Mouse (Mus musculus) bone marrow, adult 2 months (tissue): ENCODE measurements at regions not wholly inside any gene's neighbourhood (a gene's known extent, or its start where the extent isn't known, plus 50 kb on each side); places are given as distances from the start of the nearest gene placed in this dataset.

Experiments used
- CTCF ChIP-seq: fragments of 200-500 bp; IDR thresholded peaks from 2 replicates; pipeline ENCODE4 v1.5.1; 2011; ENCODE audit warnings: low read length, control low read depth; ENCODE audit not compliant: control insufficient read depth, insufficient read depth
- POLR2A ChIP-seq: fragments of 200-500 bp; IDR thresholded peaks from 2 replicates; pipeline ENCODE4 v1.6.1; 2011; ENCODE audit warnings: low read depth, mild to moderate bottlenecking, control low read depth, low read length, borderline replicate concordance; ENCODE audit not compliant: control insufficient read depth

DNA sequence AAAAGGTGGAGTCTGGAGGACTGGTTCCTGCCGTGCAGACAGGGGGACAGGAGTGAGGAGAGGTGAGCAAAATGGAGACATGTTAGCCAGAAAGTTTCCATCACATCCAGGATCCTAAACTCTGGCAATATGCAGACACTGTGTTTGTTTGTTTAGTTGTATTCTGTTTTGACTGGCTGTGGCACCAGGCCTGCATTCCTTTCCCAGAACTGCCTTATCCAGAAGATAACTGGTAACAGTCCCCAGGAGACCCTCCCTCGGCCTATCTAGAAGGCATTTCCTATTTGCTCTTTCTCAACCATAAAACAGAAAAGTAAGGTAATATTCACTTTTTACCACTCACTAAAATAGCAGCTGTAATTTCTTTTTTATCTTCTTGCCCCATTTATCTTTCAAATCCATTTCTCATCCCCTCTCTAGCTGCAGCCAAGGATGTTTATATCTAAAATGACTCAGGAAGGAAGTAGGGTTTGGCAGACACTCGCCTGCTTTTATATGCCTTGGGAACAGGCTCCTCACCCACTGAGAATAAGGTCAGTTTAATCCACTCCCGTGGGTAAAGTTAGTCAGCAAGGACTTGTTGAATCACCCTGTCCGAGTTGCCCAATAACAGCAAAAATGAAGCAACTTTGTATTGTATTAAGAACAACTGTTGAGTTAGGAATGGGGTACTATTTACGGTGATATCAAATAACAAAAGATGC is 283.0 kb upstream of the Tank start:
- TF ChIP-seq CTCF, result no peak
- TF ChIP-seq POLR2A, result no peak
